Mouse (Mus musculus): ENCODE measurements around the gene Ttc4. TPM values are rescaled to one million over a fixed set of nuclear protein-coding genes. Genes with fewer than 3 reads are reported as not detected.

Gene Ttc4
- polyA plus RNA-seq, 1 experiment from 2014 or later: 71.2 TPM

GRCm38 (mm10) chr4:106628650-106629360 is 49.9 kb downstream of the Ttc4 start:
- H3K9ac ChIP-seq (ENCODE audit: low read depth, low read length): no peak overlapping the region
- DNase-seq (ENCODE audit: low spot score) (peak; percentile 27), ATAC-seq (ENCODE audit: low read depth) (no peak)
- H3K27me3 ChIP-seq (replicated peaks; ENCODE audit: control insufficient read depth, insufficient read depth, low read length): peaks cover 14% of the 10 kb centered on the region
- no peak overlapping the region for H3K27ac ChIP-seq (replicated peaks; ENCODE audit: low read depth, low read length)
- H3K4me2 ChIP-seq (ENCODE audit: low read depth, low read length): no peak overlapping the region
- no peaks in the 10 kb centered on the region for H3K9me3 ChIP-seq (ENCODE audit: control insufficient read depth, low read length)
- peaks cover 18% of the 10 kb centered on the region for H3K4me1 ChIP-seq (ENCODE audit: control insufficient read depth, insufficient read depth, low read length)
- no peak overlapping the region for H3K4me3 ChIP-seq (ENCODE audit: low read depth, low read length)
- 35% methylated on average over 9 of the region's 9 CpGs for WGBS
- no peaks in the 10 kb centered on the region for H3K36me3 ChIP-seq (ENCODE audit: control insufficient read depth, insufficient read depth, low read length)

DNA sequence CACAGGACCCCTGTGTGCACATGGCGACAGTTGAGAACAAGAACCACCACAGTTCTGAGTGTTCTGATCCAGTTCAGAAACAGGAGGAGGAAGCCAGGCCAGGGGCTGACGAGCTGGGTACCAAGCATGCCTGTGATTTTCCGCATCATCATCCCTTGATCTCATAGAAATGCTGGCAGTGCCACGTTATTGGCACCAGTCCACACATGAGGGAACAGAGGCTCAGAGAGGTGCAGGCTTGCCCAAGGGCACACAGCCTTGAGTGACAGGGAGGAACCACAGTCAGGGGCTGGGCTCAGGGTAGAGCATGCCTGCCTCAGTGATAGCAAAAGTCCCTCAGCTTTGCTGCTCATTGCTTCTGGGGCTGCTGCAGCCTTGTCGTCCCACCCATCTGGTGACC is 50.9 kb downstream of the Ttc4 start:
- Histone ChIP-seq H3K27ac (replicated peaks; ENCODE audit: low read depth, low read length) (no peak overlapping the region), H3K4me2 (ENCODE audit: low read depth, low read length) (no peak overlapping the region), H3K36me3 (ENCODE audit: control insufficient read depth, insufficient read depth, low read length) (no peaks in the 10 kb centered on the region), H3K27me3 (replicated peaks; ENCODE audit: control insufficient read depth, insufficient read depth, low read length) (peaks cover 23% of the 10 kb centered on the region), H3K9ac (ENCODE audit: low read depth, low read length) (no peak overlapping the region), H3K4me3 (ENCODE audit: low read depth, low read length) (no peak overlapping the region), H3K4me1 (ENCODE audit: control insufficient read depth, insufficient read depth, low read length) (peaks cover 10% of the 10 kb centered on the region; the same call in 1 of the 2 replicates), H3K9me3 (ENCODE audit: control insufficient read depth, low read length) (no peaks in the 10 kb centered on the region)
- DNase-seq (ENCODE audit: low spot score) (no peak), ATAC-seq (ENCODE audit: low read depth) (no peak)
- 64% methylated on average over 5 of the region's 5 CpGs for WGBS

- Histone ChIP-seq H3K27me3 (replicated peaks; ENCODE audit: control insufficient read depth, insufficient read depth, low read length) (peaks cover 38% of the 10 kb centered on the region), H3K4me3 (ENCODE audit: low read depth, low read length) (no peak overlapping the region)
These were observed 54.5 kb downstream of the Ttc4 start for GRCm38 (mm10) chr4:106624271-106624670.

GRCm38 (mm10) chr4:106622712-106623111 is 56.0 kb downstream of the Ttc4 start:
- Histone ChIP-seq H3K9me3 (ENCODE audit: control insufficient read depth, low read length) (no peaks in the 10 kb centered on the region), H3K4me3 (ENCODE audit: low read depth, low read length) (peak overlapping the region; percentile 14; the same call in 1 of the 2 replicates), H3K27me3 (replicated peaks; ENCODE audit: control insufficient read depth, insufficient read depth, low read length) (peaks cover 38% of the 10 kb centered on the region), H3K4me1 (ENCODE audit: control insufficient read depth, insufficient read depth, low read length) (no peaks in the 10 kb centered on the region), H3K36me3 (ENCODE audit: control insufficient read depth, insufficient read depth, low read length) (no peaks in the 10 kb centered on the region), H3K27ac (replicated peaks; ENCODE audit: low read depth, low read length) (no peak overlapping the region), H3K4me2 (ENCODE audit: low read depth, low read length) (peak overlapping the region; percentile 20; the same call in 1 of the 2 replicates), H3K9ac (ENCODE audit: low read depth, low read length) (peak overlapping the region; percentile 19; the same call in 1 of the 2 replicates)
- no peak for ATAC-seq (ENCODE audit: low read depth)
- WGBS: 38% methylated on average over 10 of the region's 28 CpGs
- no peak for DNase-seq (ENCODE audit: low spot score)

More at GRCm38 (mm10) chr4:106624271-106624670, 54.5 kb downstream of the Ttc4 start:
- 88% methylated on average over 10 of the region's 10 CpGs for WGBS
- Histone ChIP-seq H3K36me3 (ENCODE audit: control insufficient read depth, insufficient read depth, low read length) (no peaks in the 10 kb centered on the region), H3K9ac (ENCODE audit: low read depth, low read length) (no peak overlapping the region), H3K9me3 (ENCODE audit: control insufficient read depth, low read length) (no peaks in the 10 kb centered on the region), H3K27ac (replicated peaks; ENCODE audit: low read depth, low read length) (no peak overlapping the region), H3K4me2 (ENCODE audit: low read depth, low read length) (no peak overlapping the region), H3K4me1 (ENCODE audit: control insufficient read depth, insufficient read depth, low read length) (no peaks in the 10 kb centered on the region)
- no peak for DNase-seq (ENCODE audit: low spot score)
- no peak for ATAC-seq (ENCODE audit: low read depth)

- no peaks in the 10 kb centered on the region; the same call in 1 of the 2 replicates for H3K4me1 ChIP-seq (ENCODE audit: control insufficient read depth, insufficient read depth, low read length)
- H3K9me3 ChIP-seq (ENCODE audit: control insufficient read depth, low read length): no peaks in the 10 kb centered on the region
- peak within 1 kb of the TSS; percentile 19; the same call in 1 of the 2 replicates for H3K9ac ChIP-seq (ENCODE audit: low read depth, low read length)
- H3K4me2 ChIP-seq (ENCODE audit: low read depth, low read length): peak within 1 kb of the TSS; percentile 20; the same call in 1 of the 2 replicates
- WGBS: 15% methylated on average over 16 of the region's 16 CpGs
- no peak for DNase-seq (ENCODE audit: low spot score)
- ATAC-seq (ENCODE audit: low read depth): peak; percentile 58; the same call in 1 of the 2 replicates
- H3K36me3 ChIP-seq (ENCODE audit: control insufficient read depth, insufficient read depth, low read length): no peaks in the 10 kb centered on the region
- peaks cover 38% of the 10 kb centered on the region for H3K27me3 ChIP-seq (replicated peaks; ENCODE audit: control insufficient read depth, insufficient read depth, low read length)
- H3K4me3 ChIP-seq (ENCODE audit: low read depth, low read length): peak within 1 kb of the TSS; percentile 14; the same call in 1 of the 2 replicates
- H3K27ac ChIP-seq (replicated peaks; ENCODE audit: low read depth, low read length): no peak within 1 kb of the TSS
These were observed 56.7 kb downstream of the Ttc4 start, which contains the start of gene Ttc22 for GRCm38 (mm10) chr4:106622030-106622493. TSS of gene Ttc22 (plus strand) at chr4:106622432.

GRCm38 (mm10) chr4:106621428-106621827 is 57.3 kb downstream of the Ttc4 start:
- Histone ChIP-seq H3K27me3 (replicated peaks; ENCODE audit: control insufficient read depth, insufficient read depth, low read length) (peaks cover 38% of the 10 kb centered on the region), H3K4me2 (ENCODE audit: low read depth, low read length) (no peak overlapping the region), H3K4me3 (ENCODE audit: low read depth, low read length) (no peak overlapping the region), H3K9ac (ENCODE audit: low read depth, low read length) (no peak overlapping the region), H3K4me1 (ENCODE audit: control insufficient read depth, insufficient read depth, low read length) (no peaks in the 10 kb centered on the region; the same call in 1 of the 2 replicates), H3K9me3 (ENCODE audit: control insufficient read depth, low read length) (no peaks in the 10 kb centered on the region), H3K27ac (replicated peaks; ENCODE audit: low read depth, low read length) (no peak overlapping the region), H3K36me3 (ENCODE audit: control insufficient read depth, insufficient read depth, low read length) (no peaks in the 10 kb centered on the region)
- no peak for ATAC-seq (ENCODE audit: low read depth)
- no peak for DNase-seq (ENCODE audit: low spot score)
- 61% methylated on average over 3 of the region's 3 CpGs for WGBS

GRCm38 (mm10) chr4:106618898-106619297 is 59.8 kb downstream of the Ttc4 start:
- no peak overlapping the region for H3K4me2 ChIP-seq (ENCODE audit: low read depth, low read length)
- no peaks in the 10 kb centered on the region for H3K9me3 ChIP-seq (ENCODE audit: control insufficient read depth, low read length)
- no peak overlapping the region for H3K9ac ChIP-seq (ENCODE audit: low read depth, low read length)
- no peaks in the 10 kb centered on the region; the same call in 1 of the 2 replicates for H3K4me1 ChIP-seq (ENCODE audit: control insufficient read depth, insufficient read depth, low read length)
- DNase-seq (ENCODE audit: low spot score): no peak
- 87% methylated on average over 4 of the region's 4 CpGs for WGBS
- peaks cover 26% of the 10 kb centered on the region for H3K27me3 ChIP-seq (replicated peaks; ENCODE audit: control insufficient read depth, insufficient read depth, low read length)
- no peak overlapping the region for H3K4me3 ChIP-seq (ENCODE audit: low read depth, low read length)
- no peak for ATAC-seq (ENCODE audit: low read depth)
- H3K27ac ChIP-seq (replicated peaks; ENCODE audit: low read depth, low read length): no peak overlapping the region
- no peaks in the 10 kb centered on the region for H3K36me3 ChIP-seq (ENCODE audit: control insufficient read depth, insufficient read depth, low read length)

- H3K27me3 ChIP-seq (replicated peaks; ENCODE audit: control insufficient read depth, insufficient read depth, low read length): peaks cover 7% of the 10 kb centered on the region
- DNase-seq (ENCODE audit: low spot score) (peak; percentile 39), ATAC-seq (ENCODE audit: low read depth) (peak; percentile 34; the same call in 1 of the 2 replicates)
- no peaks in the 10 kb centered on the region for H3K36me3 ChIP-seq (ENCODE audit: control insufficient read depth, insufficient read depth, low read length)
- H3K4me2 ChIP-seq (ENCODE audit: low read depth, low read length): peak within 1 kb of the TSS; percentile 43
- no peak within 1 kb of the TSS for H3K27ac ChIP-seq (replicated peaks; ENCODE audit: low read depth, low read length)
- no peaks in the 10 kb centered on the region; the same call in 1 of the 2 replicates for H3K4me1 ChIP-seq (ENCODE audit: control insufficient read depth, insufficient read depth, low read length)
- H3K9me3 ChIP-seq (ENCODE audit: control insufficient read depth, low read length): no peaks in the 10 kb centered on the region
- 4% methylated on average over 17 of the region's 19 CpGs for WGBS
- H3K9ac ChIP-seq (ENCODE audit: low read depth, low read length): no peak within 1 kb of the TSS
- peak within 1 kb of the TSS; percentile 15 for H3K4me3 ChIP-seq (ENCODE audit: low read depth, low read length)
These were observed 61.7 kb downstream of the Ttc4 start, which contains the start of gene Lexm for GRCm38 (mm10) chr4:106617056-106617455. TSS of gene Lexm (minus strand) at chr4:106617241.
